ENCODE assay signal across 15 mouse cellular contexts in the genomic region with DNA sequence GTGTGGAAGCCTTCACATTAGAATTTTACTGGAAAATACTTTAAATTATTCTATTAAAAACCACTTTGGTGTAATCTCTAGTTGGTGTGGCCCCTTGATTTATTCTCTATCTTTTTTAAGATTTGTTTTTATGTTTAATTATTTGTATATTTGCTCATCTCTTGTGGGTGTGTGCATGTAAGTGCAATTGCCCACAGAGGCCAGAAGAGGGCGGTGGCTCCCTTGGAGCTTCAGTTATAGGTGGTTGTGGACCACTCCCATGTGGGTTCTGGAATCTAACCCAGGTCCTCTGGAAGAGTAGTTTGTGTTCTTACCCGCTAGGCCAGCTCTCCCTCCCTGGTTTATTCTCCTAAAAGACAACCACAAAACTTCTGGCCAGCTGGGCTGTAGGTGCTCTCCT. TPM values are rescaled to one million over a fixed set of nuclear protein-coding genes. Genes with fewer than 3 reads are reported as not detected.
DNase-seq lines count a peak whose midpoint lies in the region; ATAC-seq and TF ChIP-seq lines count a peak whose summit lies in the region.
"Had no signal": no experiment of that assay in that cellular context is flagged by ENCODE, and none has a peak within 500 bp of the region (broad histone marks: within the 10 kb centered on the region; RNA-seq: fewer than 3 reads in every experiment).

No protein-coding gene starts in this region.

- H3K36me3 ChIP-seq in kidney, embryonic 14.5 days (ENCODE audit: control insufficient read depth, insufficient read depth, low read length) = no peaks in the 10 kb centered on the region
- no peaks in the 10 kb centered on the region for H3K36me3 ChIP-seq in testis, adult 2 months (ENCODE audit: control insufficient read depth, insufficient read depth, low read length)
- H3K36me3 ChIP-seq: stomach, embryonic 15.5 days had no signal

- no peak overlapping the region for H3K4me2 ChIP-seq in kidney, embryonic 14.5 days (replicated peaks; ENCODE audit: low read depth, low read length)
- H3K4me2 ChIP-seq: stomach, embryonic 15.5 days had no signal

- 0 out of 2 replicates have a peak, but pooled peaks cover 2% of the 10 kb centered on the region for H3K9me3 ChIP-seq in kidney, embryonic 14.5 days (ENCODE audit: control insufficient read depth, low read length)
- H3K9me3 ChIP-seq: stomach, embryonic 15.5 days had no signal

- no peak overlapping the region for H3K4me3 ChIP-seq in kidney, embryonic 14.5 days (ENCODE audit: low read length)
- H3K4me3 ChIP-seq in testis, adult 2 months (ENCODE audit: control insufficient read depth, low read depth, low read length) = no peak overlapping the region
- H3K4me3 ChIP-seq: stomach, embryonic 15.5 days had no signal

- no peak for TF ChIP-seq POLR2A in testis, adult 2 months (IDR thresholded peaks at IDR 0.05; ENCODE audit: control insufficient read depth, low read depth, low read length)

- H3K27ac ChIP-seq in kidney, embryonic 14.5 days (ENCODE audit: low read depth, low read length) = peak overlapping the region; percentile 38; the same call in 1 of the 2 replicates
- no peak overlapping the region for H3K27ac ChIP-seq in testis, adult 2 months (ENCODE audit: control insufficient read depth, insufficient read depth, low read depth, low read length)

- WGBS in kidney, embryonic 14.5 days = 94% methylated on average over 2 of the region's 2 CpGs

- intact Hi-C loops in heart, postnatal 36 days (cut with DNase I) = no loop called here

- no peak for ATAC-seq in kidney, embryonic 14.5 days (ENCODE audit: low FRiP score, low TSS enrichment)
- ATAC-seq in activated CD4-positive, CD25-positive, alpha-beta regulatory T cell, adult 4 months = no peak

- H3K4me1 ChIP-seq in kidney, embryonic 14.5 days (ENCODE audit: control insufficient read depth, insufficient read depth, low read length) = peaks cover 22% of the 10 kb centered on the region
- peaks cover 18% of the 10 kb centered on the region for H3K4me1 ChIP-seq in testis, adult 2 months (ENCODE audit: control insufficient read depth, insufficient read depth, low read length)

- H3K27me3 ChIP-seq in kidney, embryonic 14.5 days (ENCODE audit: control insufficient read depth, insufficient read depth, low read length) = no peaks in the 10 kb centered on the region
- no peaks in the 10 kb centered on the region for H3K27me3 ChIP-seq in testis, adult 2 months (ENCODE audit: control insufficient read depth, insufficient read depth, low read length)
- H3K27me3 ChIP-seq: stomach, embryonic 15.5 days had no signal

- H3K9ac ChIP-seq in kidney, embryonic 14.5 days (ENCODE audit: low read depth, low read length) = no peak overlapping the region
- H3K9ac ChIP-seq: stomach, embryonic 15.5 days had no signal

- DNase-seq in cerebellum, adult 9-10 months = peak; percentile 32
- no peak for DNase-seq in cerebellum, postnatal 14 days
- DNase-seq in kidney, adult 9 months = no peak
- no peak for DNase-seq in testis, postnatal 10 days (ENCODE audit: low spot score)
- DNase-seq in heart, postnatal 36 days = no peak
- DNase-seq: adrenal gland, postnatal 10 days; embryo, embryonic 11 days; left cerebral cortex, postnatal 4 days; lung, postnatal 36 days; right cerebral cortex, postnatal 25 days had no signal

- TF ChIP-seq CTCF in testis, adult 2 months (IDR thresholded peaks at IDR 0.05; ENCODE audit: control insufficient read depth, insufficient read depth, insufficient replicate concordance, low read depth, low read length) = peak; percentile 47; the same call in 1 of the 2 replicates

RNA-seq across cellular contexts. Expression of a gene that starts 3.4 kb away (rescaled TPM):
- polyA plus RNA-seq in kidney, embryonic 14.5 days (2014; fragmentation: Nextera tagmentation; extraction: Ambion mirVana) = 32.9 and 62.2 TPM in 2 replicates
- 11.8 and 13.6 TPM in 2 replicates for polyA plus RNA-seq in testis, adult 2 months (2012; rRNA removed)
- polyA plus RNA-seq in activated CD4-positive, CD25-positive, alpha-beta regulatory T cell, adult 4 months (2017; shearing (Covaris generic)) = 10 to 100 TPM in 1 of 2 experiments, 1 to 10 TPM in 1; 9.0 to 11.7 TPM
- total RNA-seq in heart, postnatal 36 days (2021) = 10 to 100 TPM; 30.6 to 30.7 TPM

RNA-seq across cellular contexts. Expression of a gene that starts 54.3 kb away (rescaled TPM):
- polyA plus RNA-seq in kidney, embryonic 14.5 days (2014; fragmentation: Nextera tagmentation; extraction: Ambion mirVana) = 0.15 TPM in 1 of 2 replicates, not detected in the other
- 0.25 and 0.60 TPM in 2 replicates for polyA plus RNA-seq in testis, adult 2 months (2012; rRNA removed)
- not detected for polyA plus RNA-seq in activated CD4-positive, CD25-positive, alpha-beta regulatory T cell, adult 4 months (2017; shearing (Covaris generic))
- total RNA-seq in heart, postnatal 36 days (2021) = not detected
- total RNA-seq: neutrophil, adult 5-6 weeks had no signal
